Mouse (Mus musculus): ENCODE results near the gene Lat2.

Gene Lat2

DNA sequence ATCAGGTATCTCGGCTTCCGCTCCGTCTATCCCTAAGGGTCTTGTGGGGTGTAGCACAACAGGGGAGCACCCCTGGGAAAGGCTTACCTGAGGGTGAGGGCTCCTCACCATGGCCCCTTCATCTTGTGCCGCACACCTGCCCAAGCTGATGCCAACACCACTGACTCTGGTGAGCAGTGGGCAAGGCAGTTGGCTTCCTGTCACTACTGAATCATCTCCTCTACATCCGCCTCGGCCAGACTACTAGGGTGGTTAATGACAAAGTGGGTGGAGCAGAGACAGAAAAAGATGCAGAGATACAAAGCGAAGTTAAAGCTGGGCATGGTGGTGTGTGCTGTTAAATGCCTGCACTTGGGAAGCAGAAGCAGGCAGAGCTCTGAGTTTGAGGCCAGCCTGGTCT is at the start of gene Lat2:
Gene Lat2 (minus strand): TSS at position 224 of the 400 bp plus-strand sequence.
- DNase-seq: no peak

DNA sequence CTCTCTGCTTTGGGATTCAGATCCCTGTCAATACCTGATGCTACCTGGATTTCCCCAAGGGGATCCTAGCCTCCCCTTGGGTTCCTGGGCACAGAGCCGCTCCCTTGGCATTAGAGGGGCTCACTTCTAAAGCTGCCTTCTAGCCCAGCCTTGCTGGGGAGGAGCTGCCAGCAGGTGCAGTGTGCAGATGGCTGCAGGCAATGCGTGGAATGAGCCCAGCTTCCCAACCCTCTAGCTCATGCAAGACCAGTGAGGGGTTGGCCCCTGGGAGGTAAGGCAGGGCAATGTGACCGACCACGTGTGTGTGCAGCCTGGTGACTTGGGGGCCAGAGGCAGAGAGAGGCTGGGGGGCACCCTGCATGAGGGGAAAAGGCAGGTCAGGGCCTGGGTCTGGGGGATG is 41.9 kb upstream of the Lat2 start:
- DNase-seq: no peak

DNA sequence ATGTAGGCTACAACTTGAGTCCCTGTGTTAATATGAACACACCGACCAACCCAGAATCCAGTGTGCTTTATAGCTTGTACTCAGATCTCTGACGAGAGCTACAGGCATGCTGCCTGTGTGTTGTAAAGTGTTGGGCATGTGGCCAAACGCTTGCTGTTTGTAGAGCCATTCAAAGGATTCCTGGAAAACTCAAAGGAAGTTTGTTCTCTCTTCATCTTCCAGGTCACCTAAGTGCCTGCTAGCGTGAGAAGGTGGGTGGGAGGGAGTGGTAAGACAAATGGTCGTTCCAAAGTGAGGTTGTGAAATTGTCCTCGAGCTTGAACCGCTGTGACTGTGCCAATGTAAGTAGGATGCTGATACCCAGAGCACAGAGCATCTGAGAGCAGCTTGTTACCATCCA is 37.2 kb upstream of the Lat2 start:
- DNase-seq: no peak

DNA sequence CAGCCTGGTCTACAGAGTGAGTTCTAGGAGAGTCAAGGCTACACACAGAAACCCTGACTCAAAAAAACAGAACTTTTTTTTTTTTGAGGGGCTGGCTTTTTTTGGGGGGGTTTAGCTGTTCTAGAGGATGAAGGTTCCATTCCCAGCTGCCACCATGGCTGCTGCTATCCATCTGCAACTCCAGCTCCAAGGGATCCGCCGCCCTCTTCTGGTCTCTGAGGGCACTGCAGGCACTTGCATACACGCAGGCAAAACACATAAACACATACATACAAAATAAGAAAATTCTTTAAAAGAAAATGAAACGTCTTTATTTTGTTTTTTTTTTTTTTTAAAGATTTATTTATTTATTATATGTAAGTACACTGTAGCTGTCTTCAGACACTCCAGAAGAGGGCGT is 36.1 kb upstream of the Lat2 start:
- peak; percentile 66 to 69 for DNase-seq

DNA sequence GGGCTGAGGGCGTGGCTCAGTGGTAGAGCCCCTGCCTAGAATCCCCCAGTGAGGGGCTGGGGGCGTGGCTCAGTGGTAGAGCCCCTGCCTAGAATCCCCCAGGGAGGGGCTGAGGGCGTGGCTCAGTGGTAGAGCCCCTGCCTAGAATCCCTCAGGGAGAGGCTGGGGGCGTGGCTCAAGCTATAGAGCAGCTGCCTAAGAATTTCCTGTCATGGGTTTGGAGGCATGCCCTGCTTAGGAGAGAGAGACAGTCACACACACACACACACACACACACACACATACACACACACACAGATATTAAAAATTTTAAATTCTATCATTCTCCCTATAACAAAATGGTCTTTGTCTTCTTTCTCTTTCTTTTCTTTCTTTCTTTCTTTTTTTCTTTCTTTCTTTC is 34.2 kb upstream of the Lat2 start:
- peak; percentile 11 to 40 for DNase-seq

DNA sequence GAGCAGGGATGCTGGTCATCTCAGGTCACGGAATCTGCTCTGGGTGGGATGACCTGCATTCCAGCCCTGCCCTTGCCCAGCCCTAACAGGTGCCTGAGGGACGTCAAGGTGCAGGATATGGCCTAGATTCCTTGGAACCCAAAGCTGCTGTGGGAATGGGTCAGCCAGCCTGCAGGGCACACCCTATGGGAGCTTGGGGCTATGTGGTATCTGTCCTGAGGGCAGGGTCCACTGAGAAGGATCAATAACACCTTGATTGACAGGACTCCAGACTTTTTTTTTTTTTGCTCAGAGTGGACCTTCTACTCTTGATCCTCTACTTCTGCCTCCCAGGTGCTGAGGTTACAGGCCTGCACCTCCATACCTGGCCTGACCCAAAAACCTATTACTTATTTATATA is 32.6 kb upstream of the Lat2 start:
- DNase-seq: no peak

DNA sequence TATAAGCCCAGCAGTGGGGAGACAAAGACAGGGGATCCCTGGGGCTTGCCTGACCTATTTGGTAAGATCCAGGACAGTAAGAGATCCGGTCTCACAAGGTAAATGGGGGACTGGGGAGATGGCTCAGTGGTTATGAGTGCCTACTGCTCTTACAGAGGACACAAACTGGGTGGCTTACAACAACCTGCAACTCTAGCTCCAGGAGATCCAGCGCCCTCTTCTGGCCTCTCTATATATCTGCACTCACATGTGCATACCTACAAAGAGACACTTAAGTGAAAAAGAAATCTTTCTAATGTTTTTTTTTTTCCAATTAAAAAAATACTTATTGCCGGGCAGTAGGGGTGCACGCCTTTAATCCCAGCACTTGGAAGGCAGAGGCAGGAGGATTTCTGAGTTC is 31.6 kb upstream of the Lat2 start:
- DNase-seq: no peak

DNA sequence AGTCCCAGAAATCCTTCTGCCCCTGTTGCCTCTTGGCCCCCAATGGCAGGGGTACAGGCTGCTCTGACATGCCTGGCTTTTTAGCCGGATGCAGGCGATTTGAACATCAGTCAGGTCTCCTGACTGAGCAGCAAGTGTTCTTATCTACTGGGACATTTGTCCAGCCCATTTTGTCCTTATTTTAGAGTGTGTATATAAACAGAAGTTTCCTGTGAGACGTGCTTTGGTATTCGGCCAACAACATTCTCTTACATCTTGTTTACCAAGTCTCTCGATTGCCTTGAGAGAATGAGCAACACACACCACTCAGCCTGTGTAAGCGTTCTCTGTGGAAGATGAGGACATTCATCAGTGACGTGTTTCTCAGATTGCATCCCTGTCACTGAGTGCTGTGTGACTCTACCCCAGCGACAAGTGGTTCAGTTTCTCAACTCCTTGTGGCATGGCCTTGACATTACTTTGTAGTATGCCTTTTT is 29.9 kb upstream of the Lat2 start:
- no peak for DNase-seq

DNA sequence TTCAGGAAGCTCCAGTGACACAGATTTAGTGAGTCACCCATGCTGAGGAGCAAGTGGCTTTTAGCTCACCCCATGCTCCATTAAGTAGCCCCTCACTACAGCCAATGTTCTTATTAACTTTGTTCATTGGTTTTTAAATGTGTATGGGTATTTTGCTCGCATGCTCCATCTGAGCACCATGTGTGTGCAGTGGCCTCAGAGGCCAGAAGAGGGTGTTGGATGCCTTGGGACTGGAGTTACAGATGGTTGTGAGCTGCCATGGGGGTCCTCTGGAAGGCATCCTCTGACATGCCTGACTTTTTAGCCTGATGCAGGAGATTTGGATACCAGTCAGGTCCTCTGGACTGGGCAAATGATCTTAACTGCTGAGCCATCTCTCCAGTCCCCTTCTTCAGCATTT is 29.3 kb upstream of the Lat2 start:
- DNase-seq: no peak

DNA sequence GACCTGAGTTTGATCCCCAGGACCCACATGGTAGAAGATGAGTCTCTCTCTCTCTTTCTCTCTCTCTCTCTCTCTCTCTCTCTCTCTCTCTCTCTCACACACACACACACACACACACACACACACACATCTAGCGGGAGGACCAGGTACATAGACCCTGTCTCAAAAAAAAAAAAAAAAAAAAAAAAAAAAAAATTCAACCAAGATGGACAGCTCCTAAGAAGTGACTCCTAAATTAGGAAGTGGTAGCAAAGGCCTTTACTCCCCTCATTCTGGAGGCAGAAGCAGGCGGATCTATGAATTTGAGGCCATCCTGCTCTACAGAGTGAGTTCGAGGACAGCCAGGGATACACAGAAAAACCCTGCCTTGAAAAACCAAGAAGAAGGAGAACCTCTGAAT is 25.5 kb upstream of the Lat2 start:
- no peak for DNase-seq

DNA sequence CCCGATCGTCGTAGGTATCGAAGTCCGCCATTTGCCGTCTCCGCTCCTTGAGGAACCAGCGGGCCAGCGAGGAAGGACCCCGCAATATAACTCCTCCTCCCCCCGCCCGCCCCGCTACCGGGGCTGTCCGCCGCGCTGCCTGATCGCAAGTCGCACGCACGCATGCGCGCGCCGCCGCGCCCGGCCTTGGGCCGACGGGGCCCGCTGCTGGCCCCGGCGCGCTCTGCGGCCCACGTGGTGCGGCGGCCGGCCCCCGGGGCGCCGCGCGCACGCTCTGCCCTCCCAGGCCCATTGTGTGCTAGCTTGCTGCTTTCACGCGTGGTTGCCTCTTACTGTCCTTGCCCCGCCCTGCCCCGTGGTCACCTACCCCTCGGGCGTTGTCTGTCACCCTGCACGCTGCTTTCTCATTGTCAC is 24.5 kb upstream of the Lat2 start, which contains the start of gene Eif4h:
Gene Eif4h (minus strand): TSS at position 222 of the 414 bp plus-strand sequence.
- peak; percentile 96 to 97 for DNase-seq

DNA sequence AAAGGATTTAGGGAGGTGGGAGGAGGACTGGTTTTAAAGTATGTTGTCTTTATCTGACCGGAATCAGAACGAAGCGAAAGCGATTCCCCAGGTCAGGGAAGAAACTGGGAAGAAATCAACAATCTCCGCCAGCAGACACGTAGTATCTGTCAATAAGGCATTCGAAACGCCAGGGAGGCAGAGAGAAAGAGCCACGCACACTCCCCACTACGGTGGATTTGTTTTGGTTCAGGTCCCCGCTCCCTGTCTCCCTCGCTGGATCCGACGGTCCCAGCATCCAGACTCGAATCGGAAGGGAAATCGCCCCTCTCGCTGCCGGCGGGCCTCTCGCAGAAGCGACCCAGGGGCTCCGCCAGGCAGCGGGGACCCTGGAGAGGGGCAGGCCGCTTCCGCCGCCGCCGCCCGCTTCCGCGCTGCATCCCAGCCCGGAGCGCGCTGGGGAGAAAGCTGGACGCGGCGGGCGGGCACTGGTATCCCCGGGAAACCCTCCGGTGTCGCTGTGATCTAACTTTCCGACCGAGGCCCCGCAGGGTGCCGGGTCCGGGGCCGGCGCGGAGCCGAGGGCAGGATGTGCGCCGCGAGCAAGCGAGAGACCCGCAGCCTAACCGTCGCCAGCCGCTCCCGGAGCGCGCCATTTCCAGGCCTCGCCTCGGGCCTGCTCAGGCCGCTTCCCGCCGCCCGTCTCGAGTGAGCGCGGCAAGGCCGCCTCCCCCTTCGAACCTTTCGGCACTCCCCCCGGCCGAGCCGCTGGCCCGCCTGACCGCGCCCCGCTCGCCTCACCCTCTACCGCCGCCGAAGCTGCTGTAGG is 23.8 kb upstream of the Lat2 start:
- no peak for DNase-seq

DNA sequence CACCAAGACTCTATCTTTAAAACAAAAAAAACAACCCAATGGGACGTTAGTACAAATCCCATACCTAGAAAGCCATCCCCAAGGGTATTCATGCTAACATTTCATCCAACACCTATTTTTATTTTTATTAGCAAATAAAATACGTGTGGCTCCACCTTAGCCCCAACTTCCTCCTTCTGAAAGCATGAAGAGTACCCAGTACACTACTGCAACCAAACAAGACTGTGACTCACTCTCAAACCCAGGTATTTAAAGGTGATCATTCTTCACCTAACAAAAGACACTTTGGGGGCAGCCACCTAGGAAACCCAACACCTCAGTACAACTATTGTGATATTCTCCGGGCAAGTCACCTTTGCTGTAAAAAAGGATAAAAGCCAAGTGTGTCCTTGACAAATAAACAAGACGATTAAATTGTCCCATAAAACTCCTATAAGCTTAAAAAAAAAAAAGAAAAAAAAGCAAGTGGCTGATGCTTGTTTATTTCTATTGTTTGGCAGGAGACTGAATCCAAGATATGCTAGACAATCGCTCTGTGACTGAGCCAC is 23.1 kb upstream of the Lat2 start:
- no peak for DNase-seq

DNA sequence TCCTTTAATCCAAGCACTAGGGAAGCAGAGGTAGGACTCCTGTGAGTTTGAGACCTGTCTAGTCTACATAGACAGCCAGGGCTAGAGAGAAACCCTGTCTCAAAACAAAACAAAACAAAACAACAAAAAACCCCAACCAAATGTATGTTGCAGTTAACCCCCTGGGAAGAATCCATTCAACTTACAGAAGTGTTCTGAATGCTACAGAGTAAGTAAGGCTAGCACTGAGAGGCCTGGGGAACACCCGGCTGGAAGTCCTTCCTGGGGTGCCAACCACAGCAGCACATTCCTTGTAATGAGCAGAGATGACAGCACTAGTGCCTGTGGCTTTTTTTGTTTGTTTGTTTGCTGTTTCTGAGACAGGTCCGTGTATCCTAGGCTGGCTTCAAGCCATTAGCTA is 18.0 kb upstream of the Lat2 start:
- DNase-seq: no peak

DNA sequence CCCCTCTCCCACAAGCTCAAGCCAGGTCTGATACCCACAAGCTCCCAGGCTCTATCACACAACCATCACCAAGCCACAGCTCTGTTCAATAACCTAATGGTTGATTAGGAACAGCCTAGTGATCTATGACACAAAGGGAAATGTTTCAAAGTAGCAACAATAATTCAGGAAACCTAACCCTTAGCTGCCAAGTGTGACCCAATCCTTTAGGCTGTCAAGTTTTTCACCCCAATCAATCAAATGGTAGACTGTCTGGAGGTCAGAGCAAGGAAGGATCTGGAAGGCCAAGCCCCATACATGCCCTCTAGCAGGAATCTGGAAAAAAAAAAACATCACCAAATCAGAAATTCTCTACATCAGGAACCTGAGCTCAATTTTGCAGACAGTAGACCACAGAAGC is 16.0 kb upstream of the Lat2 start:
- DNase-seq: no peak

DNA sequence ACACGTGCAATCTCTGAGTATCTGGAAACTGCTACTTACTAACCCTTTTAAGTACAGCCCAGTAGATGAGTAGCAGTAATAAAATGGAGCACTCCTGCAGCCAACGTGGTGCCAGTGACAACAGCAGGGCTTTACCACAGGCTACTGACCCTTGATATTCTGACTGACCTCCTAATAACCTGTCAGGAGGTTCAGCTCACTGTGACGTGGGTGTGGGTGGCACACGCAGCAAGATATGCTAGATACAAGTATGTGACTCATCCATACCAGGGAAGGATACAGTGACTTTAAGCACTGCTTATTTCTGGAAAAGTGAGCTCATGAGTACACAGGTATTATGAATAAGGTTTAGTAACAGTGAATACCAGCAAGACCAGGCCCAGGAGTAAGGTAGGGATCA is 14.7 kb upstream of the Lat2 start:
- DNase-seq: no peak

DNA sequence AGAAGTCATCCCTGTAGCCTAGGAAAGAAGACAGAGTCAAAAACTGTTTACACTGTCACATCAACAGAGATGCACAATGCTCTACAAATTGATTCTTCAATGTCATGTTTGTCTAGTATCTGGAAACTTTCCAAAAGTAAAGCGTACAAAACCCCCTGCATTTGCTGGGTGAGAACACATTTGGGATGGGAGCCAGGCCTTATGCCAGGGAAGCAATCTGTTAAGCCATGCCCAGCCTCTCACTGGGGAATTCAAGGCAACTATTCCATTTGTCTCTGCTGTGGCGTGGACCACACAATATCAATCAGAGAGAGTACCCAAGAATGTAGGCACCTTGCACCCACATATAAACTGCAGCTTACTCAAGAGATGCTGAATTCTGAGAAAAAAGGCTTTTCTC is 7.2 kb upstream of the Lat2 start:
- no peak for DNase-seq

DNA sequence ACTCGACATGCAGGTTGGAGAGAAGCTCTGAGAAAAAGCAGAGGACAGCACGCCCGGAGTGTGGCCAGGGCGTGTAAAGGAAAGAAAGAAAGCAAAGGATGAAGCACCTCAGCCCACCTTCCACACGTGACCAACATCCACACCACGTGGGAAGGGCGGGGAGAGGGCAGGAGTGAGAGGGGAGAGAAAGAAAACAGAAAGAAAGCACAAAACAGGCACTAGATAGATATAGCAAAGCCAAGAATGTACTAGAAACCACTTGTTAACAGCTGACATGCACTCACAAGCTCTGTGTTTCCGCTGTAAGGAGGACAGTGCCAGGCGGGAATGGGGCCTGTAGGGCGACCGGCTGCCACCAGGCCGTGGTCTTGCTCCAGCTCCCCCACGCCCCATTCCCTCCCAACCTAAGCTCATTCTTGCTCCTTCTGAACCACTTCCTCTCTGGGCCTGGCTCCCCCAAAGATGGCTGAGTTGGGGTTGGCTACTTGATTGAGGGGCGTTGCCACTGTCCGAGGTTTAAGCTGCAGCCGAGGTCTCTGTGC is 6.3 kb upstream of the Lat2 start:
- DNase-seq: no peak

DNA sequence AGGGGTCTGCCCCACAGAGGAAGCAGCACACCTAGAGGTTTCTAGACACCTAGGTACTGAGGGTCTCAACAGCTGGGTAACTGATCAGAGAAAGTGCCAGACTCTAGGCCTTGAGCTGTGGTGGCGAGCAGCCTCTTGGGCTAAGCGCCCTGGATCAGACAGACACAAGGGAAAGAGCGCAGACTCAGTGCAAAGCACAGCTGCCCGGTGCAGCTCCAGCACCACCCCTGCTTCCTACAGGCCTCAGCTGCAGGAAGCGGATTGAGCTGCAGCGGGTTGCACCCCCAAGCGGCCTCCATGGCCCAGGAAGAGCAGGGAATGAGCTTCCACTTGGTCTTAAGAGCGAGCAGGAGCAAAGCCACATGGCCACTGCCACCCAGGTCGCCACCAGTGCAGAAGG is 5.6 kb upstream of the Lat2 start:
- DNase-seq: no peak

DNA sequence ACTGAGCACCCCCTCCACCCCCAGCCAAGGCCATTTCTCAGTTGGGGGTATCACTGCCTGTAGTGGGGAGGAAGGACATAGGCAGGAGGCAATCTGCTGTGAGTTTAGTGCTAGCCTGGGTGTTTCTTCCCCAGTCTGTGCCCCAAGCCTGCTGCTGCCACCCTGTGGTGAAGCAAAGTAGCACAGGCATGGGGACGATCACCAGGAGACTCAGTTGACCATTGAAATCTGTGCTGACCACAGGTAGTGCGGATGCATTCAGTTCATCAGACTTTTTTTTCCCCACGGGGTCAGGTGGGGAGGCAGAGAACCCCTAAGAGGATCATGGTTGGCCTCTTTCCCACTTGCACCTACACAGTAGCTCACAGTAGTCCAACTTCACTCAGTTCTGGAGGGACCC is 2.2 kb upstream of the Lat2 start:
- DNase-seq: peak; percentile 65 to 66

DNA sequence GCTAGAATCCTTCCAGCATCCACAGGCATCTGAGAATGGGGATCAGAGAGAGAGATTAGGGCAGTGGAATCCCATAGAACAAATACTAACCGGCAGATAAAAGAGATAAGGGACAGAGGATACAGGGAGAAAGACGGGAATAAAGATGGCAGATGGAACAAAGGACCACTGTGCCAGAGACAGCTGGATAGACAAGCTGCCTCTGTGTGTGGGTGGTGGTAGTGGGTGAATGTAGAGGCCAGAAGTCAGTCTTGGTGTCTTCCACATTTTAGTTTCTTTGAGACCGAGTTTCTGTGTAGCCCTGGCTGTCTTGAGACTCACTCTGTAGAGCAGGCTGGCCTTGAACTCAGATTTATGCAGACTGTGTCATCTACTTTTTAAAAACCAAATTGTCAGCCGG is 955 bp upstream of the Lat2 start:
- no peak for DNase-seq

DNA sequence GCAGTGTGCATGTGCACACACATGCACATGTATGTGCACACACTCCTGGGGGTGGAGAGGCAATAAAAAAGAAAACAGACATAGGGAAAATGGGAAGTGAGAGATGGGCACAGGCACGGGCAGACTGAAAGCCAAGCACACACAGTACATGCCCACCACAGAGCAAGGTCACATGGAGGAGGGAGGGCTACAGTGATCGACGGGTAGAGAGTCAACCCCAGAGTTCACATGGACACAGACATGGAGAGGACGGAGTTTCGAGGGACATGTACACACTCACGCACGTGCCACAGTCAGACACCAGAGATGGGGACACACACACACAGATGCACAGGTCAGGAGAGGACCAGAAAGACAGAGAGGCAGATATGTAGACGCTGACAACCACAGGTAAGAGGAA is 555 bp upstream of the Lat2 start:
- DNase-seq: no peak

DNA sequence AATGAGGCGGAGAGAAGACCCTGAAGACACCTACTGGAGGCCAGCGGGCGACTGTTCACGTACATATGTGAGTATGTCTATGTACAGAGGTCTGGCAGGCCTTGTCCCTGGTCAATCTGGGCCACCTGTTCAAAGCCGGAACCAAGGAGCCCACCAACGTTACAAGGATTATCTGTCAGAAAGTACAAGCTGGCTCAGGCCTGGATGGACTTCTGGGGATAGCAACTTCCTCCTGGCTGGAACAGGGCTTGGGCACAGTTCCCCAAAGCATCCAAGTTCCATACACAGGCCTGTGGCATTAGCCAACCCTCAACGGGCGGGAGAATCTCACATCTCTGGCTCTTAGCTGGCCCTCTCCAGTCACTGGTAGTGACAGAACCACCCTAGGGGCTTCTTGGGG is 529 bp downstream of the Lat2 start:
- DNase-seq: no peak

DNA sequence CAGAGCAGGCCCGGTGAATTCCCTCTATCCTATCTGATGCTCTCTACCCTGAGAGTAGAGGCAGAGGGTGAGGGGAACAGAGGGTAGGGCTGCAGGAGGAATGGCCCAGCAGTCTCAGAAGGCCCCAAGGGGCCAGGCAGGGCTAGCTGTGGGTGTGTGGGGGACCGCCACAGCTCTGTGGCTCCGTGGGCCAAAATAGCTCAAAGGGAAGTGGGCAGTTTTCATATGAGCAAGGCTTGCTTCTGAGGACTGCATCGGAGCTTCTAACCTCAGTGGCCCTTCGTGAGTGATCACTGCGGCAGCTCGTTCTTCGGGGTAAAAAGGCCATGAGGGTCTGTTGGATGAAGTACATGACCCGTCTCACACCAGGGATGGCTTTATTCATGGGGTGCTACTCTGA is 1.1 kb downstream of the Lat2 start:
- no peak for DNase-seq

All from thymus, postnatal 36 days (tissue).